Mouse (Mus musculus): ENCODE data around the gene Thsd7a. TPM values are rescaled to one million over a fixed set of nuclear protein-coding genes. Genes with fewer than 3 reads are reported as not detected.

Gene Thsd7a
- polyA plus RNA-seq, 1 experiment from 2014 or later = 3.4 TPM

GRCm38 (mm10) chr6:12649633-12650032 lies 99.6 kb downstream of the Thsd7a start:
- Histone ChIP-seq H3K9me3 (replicated peaks) (no peaks in the 10 kb centered on the region), H3K27me3 (replicated peaks) (no peaks in the 10 kb centered on the region), H3K36me3 (no peaks in the 10 kb centered on the region), H3K9ac (no peak overlapping the region), H3K27ac (ENCODE audit: poor library complexity, severe bottlenecking) (no peak overlapping the region), H3K4me1 (replicated peaks) (no peaks in the 10 kb centered on the region), H3K4me3 (no peak overlapping the region), H3K4me2 (no peak overlapping the region)
- no peak for ATAC-seq (ENCODE audit: insufficient number of reproducible peaks, low FRiP score)
- 33% methylated on average over 1 of the region's 1 CpGs for WGBS

GRCm38 (mm10) chr6:12628637-12629246 lies 120.5 kb downstream of the Thsd7a start:
- Histone ChIP-seq H3K9ac (no peak overlapping the region), H3K27me3 (replicated peaks) (no peaks in the 10 kb centered on the region), H3K4me1 (replicated peaks) (no peaks in the 10 kb centered on the region), H3K27ac (ENCODE audit: poor library complexity, severe bottlenecking) (no peak overlapping the region), H3K4me3 (no peak overlapping the region), H3K4me2 (no peak overlapping the region), H3K36me3 (no peaks in the 10 kb centered on the region), H3K9me3 (replicated peaks) (no peaks in the 10 kb centered on the region)
- no peak for ATAC-seq (ENCODE audit: insufficient number of reproducible peaks, low FRiP score)
- 82% methylated on average over 11 of the region's 11 CpGs for WGBS

GRCm38 (mm10) chr6:12606638-12607246 lies 142.5 kb downstream of the Thsd7a start:
- H3K4me1 ChIP-seq (replicated peaks) = no peaks in the 10 kb centered on the region
- H3K27me3 ChIP-seq (replicated peaks) = no peaks in the 10 kb centered on the region
- H3K36me3 ChIP-seq = no peaks in the 10 kb centered on the region
- 88% methylated on average over 13 of the region's 13 CpGs for WGBS
- H3K4me2 ChIP-seq = no peak overlapping the region
- no peak overlapping the region for H3K4me3 ChIP-seq
- H3K9ac ChIP-seq = no peak overlapping the region
- no peak overlapping the region for H3K27ac ChIP-seq (ENCODE audit: poor library complexity, severe bottlenecking)
- ATAC-seq (ENCODE audit: insufficient number of reproducible peaks, low FRiP score) = no peak
- no peaks in the 10 kb centered on the region for H3K9me3 ChIP-seq (replicated peaks)

GRCm38 (mm10) chr6:12602927-12603326 lies 146.3 kb downstream of the Thsd7a start:
- H3K9ac ChIP-seq = no peak overlapping the region

GRCm38 (mm10) chr6:12602161-12602560 lies 147.0 kb downstream of the Thsd7a start:
- no peak for ATAC-seq (ENCODE audit: insufficient number of reproducible peaks, low FRiP score)
- H3K4me3 ChIP-seq = no peak overlapping the region
- H3K27ac ChIP-seq (ENCODE audit: poor library complexity, severe bottlenecking) = no peak overlapping the region
- H3K4me1 ChIP-seq (replicated peaks) = no peaks in the 10 kb centered on the region
- H3K27me3 ChIP-seq (replicated peaks) = no peaks in the 10 kb centered on the region
- H3K4me2 ChIP-seq = no peak overlapping the region
- no peaks in the 10 kb centered on the region for H3K36me3 ChIP-seq
- 77% methylated on average over 4 of the region's 4 CpGs for WGBS
- H3K9me3 ChIP-seq (replicated peaks) = no peaks in the 10 kb centered on the region
- H3K9ac ChIP-seq = no peak overlapping the region

More at GRCm38 (mm10) chr6:12602927-12603326, 146.3 kb downstream of the Thsd7a start:
- no peaks in the 10 kb centered on the region for H3K36me3 ChIP-seq
- ATAC-seq (ENCODE audit: insufficient number of reproducible peaks, low FRiP score) = no peak
- no peaks in the 10 kb centered on the region for H3K4me1 ChIP-seq (replicated peaks)
- no peak overlapping the region for H3K27ac ChIP-seq (ENCODE audit: poor library complexity, severe bottlenecking)
- WGBS = 72% methylated on average over 2 of the region's 2 CpGs
- H3K9me3 ChIP-seq (replicated peaks) = no peaks in the 10 kb centered on the region
- no peak overlapping the region for H3K4me2 ChIP-seq
- no peak overlapping the region for H3K4me3 ChIP-seq
- H3K27me3 ChIP-seq (replicated peaks) = no peaks in the 10 kb centered on the region

- Histone ChIP-seq H3K4me1 (replicated peaks) (no peaks in the 10 kb centered on the region; the same call in 1 of the 2 replicates), H3K36me3 (no peaks in the 10 kb centered on the region), H3K9me3 (replicated peaks) (no peaks in the 10 kb centered on the region), H3K9ac (no peak overlapping the region), H3K4me2 (no peak overlapping the region), H3K4me3 (no peak overlapping the region), H3K27me3 (replicated peaks) (no peaks in the 10 kb centered on the region), H3K27ac (ENCODE audit: poor library complexity, severe bottlenecking) (no peak overlapping the region)
- WGBS = 78% methylated on average over 4 of the region's 4 CpGs
- ATAC-seq (ENCODE audit: insufficient number of reproducible peaks, low FRiP score) = no peak
Observed at GRCm38 (mm10) chr6:12584456-12584855, 164.8 kb downstream of the Thsd7a start.

GRCm38 (mm10) chr6:12581143-12581542 lies 168.1 kb downstream of the Thsd7a start:
- no peaks in the 10 kb centered on the region for H3K36me3 ChIP-seq
- H3K4me3 ChIP-seq = no peak overlapping the region
- no peak overlapping the region for H3K27ac ChIP-seq (ENCODE audit: poor library complexity, severe bottlenecking)
- ATAC-seq (ENCODE audit: insufficient number of reproducible peaks, low FRiP score) = no peak
- no peaks in the 10 kb centered on the region; the same call in 1 of the 2 replicates for H3K4me1 ChIP-seq (replicated peaks)
- H3K4me2 ChIP-seq = no peak overlapping the region
- H3K9me3 ChIP-seq (replicated peaks) = no peaks in the 10 kb centered on the region
- no peaks in the 10 kb centered on the region for H3K27me3 ChIP-seq (replicated peaks)
- H3K9ac ChIP-seq = no peak overlapping the region
- 33% methylated on average over 3 of the region's 3 CpGs for WGBS

- no peak for ATAC-seq (ENCODE audit: insufficient number of reproducible peaks, low FRiP score)
- Histone ChIP-seq H3K4me2 (no peak overlapping the region), H3K27me3 (replicated peaks) (no peaks in the 10 kb centered on the region), H3K27ac (ENCODE audit: poor library complexity, severe bottlenecking) (no peak overlapping the region), H3K36me3 (no peaks in the 10 kb centered on the region), H3K4me1 (replicated peaks) (no peaks in the 10 kb centered on the region), H3K9ac (no peak overlapping the region), H3K4me3 (no peak overlapping the region), H3K9me3 (replicated peaks) (no peaks in the 10 kb centered on the region)
- WGBS = 55% methylated on average over 6 of the region's 6 CpGs
Observed at GRCm38 (mm10) chr6:12575619-12576216, 173.5 kb downstream of the Thsd7a start.

GRCm38 (mm10) chr6:12572202-12572601 lies 177.0 kb downstream of the Thsd7a start:
- no peak for ATAC-seq (ENCODE audit: insufficient number of reproducible peaks, low FRiP score)
- Histone ChIP-seq H3K4me2 (no peak overlapping the region), H3K27ac (ENCODE audit: poor library complexity, severe bottlenecking) (no peak overlapping the region), H3K27me3 (replicated peaks) (no peaks in the 10 kb centered on the region), H3K9ac (no peak overlapping the region), H3K36me3 (no peaks in the 10 kb centered on the region), H3K4me1 (replicated peaks) (no peaks in the 10 kb centered on the region), H3K4me3 (no peak overlapping the region), H3K9me3 (replicated peaks) (no peaks in the 10 kb centered on the region)
- 78% methylated on average over 5 of the region's 5 CpGs for WGBS

- Histone ChIP-seq H3K36me3 (no peaks in the 10 kb centered on the region), H3K4me1 (replicated peaks) (no peaks in the 10 kb centered on the region), H3K27me3 (replicated peaks) (no peaks in the 10 kb centered on the region), H3K9ac (no peak overlapping the region), H3K4me3 (no peak overlapping the region), H3K9me3 (replicated peaks) (no peaks in the 10 kb centered on the region), H3K4me2 (no peak overlapping the region), H3K27ac (ENCODE audit: poor library complexity, severe bottlenecking) (no peak overlapping the region)
- WGBS = 81% methylated on average over 4 of the region's 4 CpGs
- ATAC-seq (ENCODE audit: insufficient number of reproducible peaks, low FRiP score) = no peak
Observed at GRCm38 (mm10) chr6:12565136-12565535, 184.1 kb downstream of the Thsd7a start.

- H3K4me1 ChIP-seq (replicated peaks) = no peaks in the 10 kb centered on the region
- no peak overlapping the region for H3K9ac ChIP-seq
- no peak overlapping the region for H3K4me2 ChIP-seq
- no peaks in the 10 kb centered on the region for H3K27me3 ChIP-seq (replicated peaks)
- no peaks in the 10 kb centered on the region for H3K36me3 ChIP-seq
- ATAC-seq (ENCODE audit: insufficient number of reproducible peaks, low FRiP score) = no peak
- 76% methylated on average over 3 of the region's 3 CpGs for WGBS
- H3K27ac ChIP-seq (ENCODE audit: poor library complexity, severe bottlenecking) = no peak overlapping the region
- no peak overlapping the region for H3K4me3 ChIP-seq
- H3K9me3 ChIP-seq (replicated peaks) = no peaks in the 10 kb centered on the region
Observed at GRCm38 (mm10) chr6:12562336-12562735, 186.9 kb downstream of the Thsd7a start.
